Mouse (Mus musculus): ENCODE measurements around the gene Gm10053. TPM values are rescaled to one million over a fixed set of nuclear protein-coding genes. Genes with fewer than 3 reads are reported as not detected.
"Not testable (repeated sequence)": the region's sequence is repeated elsewhere in the genome, so short reads cannot be mapped to it uniquely, and the experiment has no call there.

Gm10053 gene
- 313 and 336 TPM in 2 replicates for polyA plus RNA-seq (2016; fragmentation: Nextera tagmentation; extraction: Ambion mirVana)

- H3K4me1 ChIP-seq; H3K36me3 ChIP-seq (replicated peaks); DNase-seq (ENCODE audit: extremely low spot score, low spot score); H3K4me3 ChIP-seq; H3K27ac ChIP-seq; H3K9me3 ChIP-seq: not testable (repeated sequence)
- peaks cover 21% of the 10 kb centered on the region for H3K27me3 ChIP-seq (ENCODE audit: poor library complexity, severe bottlenecking)
- 91% methylated on average over 23 of the region's 26 CpGs for WGBS
Measured at GRCm38 (mm10) chr19:24875129-24875870, at the start of gene Gm10053. TSS of gene Gm10053 (plus strand) at chr19:24875686.

GRCm38 (mm10) chr19:24842080-24842479 lies 33.4 kb upstream of the Gm10053 start:
- Histone ChIP-seq H3K36me3 (replicated peaks) (no peaks in the 10 kb centered on the region), H3K27ac (no peak overlapping the region), H3K27me3 (ENCODE audit: poor library complexity, severe bottlenecking) (no peaks in the 10 kb centered on the region), H3K4me1 (peaks cover 10% of the 10 kb centered on the region), H3K4me3 (no peak overlapping the region), H3K9me3 (no peaks in the 10 kb centered on the region)
- WGBS: 88% methylated on average over 3 of the region's 3 CpGs
- DNase-seq (ENCODE audit: extremely low spot score, low spot score): no peak

- no peak for DNase-seq (ENCODE audit: extremely low spot score, low spot score)
- 61% methylated on average over 7 of the region's 7 CpGs for WGBS
- Histone ChIP-seq H3K27ac (peak overlapping the region; percentile 3; the same call in 1 of the 2 replicates), H3K9me3 (no peaks in the 10 kb centered on the region), H3K4me1 (peaks cover 17% of the 10 kb centered on the region), H3K27me3 (ENCODE audit: poor library complexity, severe bottlenecking) (no peaks in the 10 kb centered on the region), H3K36me3 (replicated peaks) (no peaks in the 10 kb centered on the region), H3K4me3 (no peak overlapping the region)
Measured at GRCm38 (mm10) chr19:24845007-24845546, 30.4 kb upstream of the Gm10053 start.

GRCm38 (mm10) chr19:24848345-24848744 lies 27.1 kb upstream of the Gm10053 start:
- Histone ChIP-seq H3K9me3 (no peaks in the 10 kb centered on the region), H3K4me1 (peaks cover 17% of the 10 kb centered on the region), H3K4me3 (no peak overlapping the region), H3K36me3 (replicated peaks) (no peaks in the 10 kb centered on the region), H3K27me3 (ENCODE audit: poor library complexity, severe bottlenecking) (no peaks in the 10 kb centered on the region), H3K27ac (no peak overlapping the region)
- 67% methylated on average over 7 of the region's 7 CpGs for WGBS
- no peak for DNase-seq (ENCODE audit: extremely low spot score, low spot score)

- H3K36me3 ChIP-seq (replicated peaks): no peaks in the 10 kb centered on the region
- DNase-seq (ENCODE audit: extremely low spot score, low spot score): no peak
- H3K4me1 ChIP-seq: peaks cover 17% of the 10 kb centered on the region
- no peaks in the 10 kb centered on the region for H3K27me3 ChIP-seq (ENCODE audit: poor library complexity, severe bottlenecking)
- no peak overlapping the region for H3K27ac ChIP-seq
- no peaks in the 10 kb centered on the region for H3K9me3 ChIP-seq
- H3K4me3 ChIP-seq: no peak overlapping the region
- WGBS: 88% methylated on average over 2 of the region's 2 CpGs
Measured at GRCm38 (mm10) chr19:24848844-24849243, 26.6 kb upstream of the Gm10053 start.

- no peak overlapping the region for H3K27ac ChIP-seq
- no peak overlapping the region for H3K4me3 ChIP-seq
- 94% methylated on average over 21 of the region's 21 CpGs for WGBS
- no peaks in the 10 kb centered on the region for H3K9me3 ChIP-seq
- H3K36me3 ChIP-seq (replicated peaks): no peaks in the 10 kb centered on the region
- peaks cover 8% of the 10 kb centered on the region for H3K4me1 ChIP-seq
- H3K27me3 ChIP-seq (ENCODE audit: poor library complexity, severe bottlenecking): no peaks in the 10 kb centered on the region
- DNase-seq (ENCODE audit: extremely low spot score, low spot score): no peak
Measured at GRCm38 (mm10) chr19:24851456-24852315, 23.8 kb upstream of the Gm10053 start.

- H3K4me3 ChIP-seq: peak overlapping the region; percentile 55
- DNase-seq (ENCODE audit: extremely low spot score, low spot score): no peak
- 19% methylated on average over 13 of the region's 13 CpGs for WGBS
- H3K9me3 ChIP-seq: no peaks in the 10 kb centered on the region
- H3K27ac ChIP-seq: peak overlapping the region; percentile 77; the same call in 1 of the 2 replicates
- H3K27me3 ChIP-seq (ENCODE audit: poor library complexity, severe bottlenecking): peaks cover 49% of the 10 kb centered on the region
- H3K4me1 ChIP-seq: peaks cover 17% of the 10 kb centered on the region
- H3K36me3 ChIP-seq (replicated peaks): no peaks in the 10 kb centered on the region
Measured at GRCm38 (mm10) chr19:24861276-24861611, 14.2 kb upstream of the Gm10053 start.

GRCm38 (mm10) chr19:24861612-24862451 lies 13.7 kb upstream of the Gm10053 start, which contains the start of gene Pgm5:
TSS of gene Pgm5 (minus strand) at chr19:24861855.
- Histone ChIP-seq H3K27ac (peak within 1 kb of the TSS; percentile 77), H3K36me3 (replicated peaks) (no peaks in the 10 kb centered on the region), H3K27me3 (ENCODE audit: poor library complexity, severe bottlenecking) (peaks cover 49% of the 10 kb centered on the region), H3K9me3 (no peaks in the 10 kb centered on the region), H3K4me1 (peaks cover 17% of the 10 kb centered on the region), H3K4me3 (peak within 1 kb of the TSS; percentile 55)
- DNase-seq (ENCODE audit: extremely low spot score, low spot score): peak; percentile 26
- 1% methylated on average over 39 of the region's 39 CpGs for WGBS

GRCm38 (mm10) chr19:24865436-24865835 lies 10.1 kb upstream of the Gm10053 start:
- Histone ChIP-seq H3K4me3 (no peak overlapping the region), H3K9me3 (no peaks in the 10 kb centered on the region), H3K36me3 (replicated peaks) (no peaks in the 10 kb centered on the region), H3K27me3 (ENCODE audit: poor library complexity, severe bottlenecking) (peaks cover 48% of the 10 kb centered on the region), H3K4me1 (peaks cover 22% of the 10 kb centered on the region), H3K27ac (no peak overlapping the region)
- WGBS: 88% methylated on average over 9 of the region's 9 CpGs
- DNase-seq (ENCODE audit: extremely low spot score, low spot score): no peak

- H3K4me1 ChIP-seq: peaks cover 9% of the 10 kb centered on the region
- H3K27ac ChIP-seq: 0 out of 2 replicates have a peak overlapping the region, but pooled peaks have one; percentile 5
- peaks cover 28% of the 10 kb centered on the region for H3K27me3 ChIP-seq (ENCODE audit: poor library complexity, severe bottlenecking)
- DNase-seq (ENCODE audit: extremely low spot score, low spot score): peak; percentile 83
- H3K4me3 ChIP-seq: peak overlapping the region; percentile 45
- H3K36me3 ChIP-seq (replicated peaks): no peaks in the 10 kb centered on the region
- no peaks in the 10 kb centered on the region for H3K9me3 ChIP-seq
- 25% methylated on average over 18 of the region's 18 CpGs for WGBS
Measured at GRCm38 (mm10) chr19:24871037-24871635, 4.3 kb upstream of the Gm10053 start.

GRCm38 (mm10) chr19:24873873-24874272 lies 1.6 kb upstream of the Gm10053 start:
- Histone ChIP-seq H3K4me3 (no peak overlapping the region), H3K36me3 (replicated peaks) (no peaks in the 10 kb centered on the region), H3K9me3 (no peaks in the 10 kb centered on the region), H3K27ac (no peak overlapping the region), H3K4me1 (peaks cover 4% of the 10 kb centered on the region), H3K27me3 (ENCODE audit: poor library complexity, severe bottlenecking) (peaks cover 28% of the 10 kb centered on the region)
- no peak for DNase-seq (ENCODE audit: extremely low spot score, low spot score)
- WGBS: 85% methylated on average over 2 of the region's 2 CpGs

- Histone ChIP-seq H3K27me3 (ENCODE audit: poor library complexity, severe bottlenecking) (peaks cover 10% of the 10 kb centered on the region), H3K27ac (no peak overlapping the region), H3K4me1 (peaks cover 6% of the 10 kb centered on the region; the same call in 1 of the 2 replicates), H3K9me3 (no peaks in the 10 kb centered on the region), H3K4me3 (no peak overlapping the region), H3K36me3 (replicated peaks) (no peaks in the 10 kb centered on the region)
- DNase-seq (ENCODE audit: extremely low spot score, low spot score): no peak
- WGBS: 74% methylated on average over 4 of the region's 4 CpGs
Measured at GRCm38 (mm10) chr19:24881237-24881636, 5.8 kb downstream of the Gm10053 start.

Measured in forebrain, embryonic 10.5 days (tissue).